Mouse (Mus musculus) urinary bladder, postnatal 0 days (tissue): ENCODE results near the gene Igflr1. TPM values are rescaled to one million over a fixed set of nuclear protein-coding genes. Genes with fewer than 3 reads are reported as not detected.

Source experiments
- microRNA-seq: library from miRNA; unstranded; fragments of <30 nt; microRNA quantifications from one replicate; pipeline ENCODE4, GENCODE M21; 2016
- polyA plus RNA-seq: library from polyadenylated mRNA; unstranded; fragments of >200 nt; fragmentation: Nextera tagmentation; extraction: Ambion mirVana; gene quantifications from 2 replicates; pipeline ENCODE4 v1.2.1, GENCODE M21; 2015

The Igflr1 gene
- polyA plus RNA-seq, result 1.1 and 1.6 TPM in 2 replicates

GRCm38 (mm10) chr7:30564970-30565571 lies at the start of gene Igflr1:
Gene Igflr1 (plus strand): TSS chr7:30565427.

GRCm38 (mm10) chr7:30534633-30535577 lies 30.3 kb upstream of the Igflr1 start, which contains the start of gene Arhgap33:
Gene Arhgap33 (minus strand): TSS chr7:30535060.

DNA sequence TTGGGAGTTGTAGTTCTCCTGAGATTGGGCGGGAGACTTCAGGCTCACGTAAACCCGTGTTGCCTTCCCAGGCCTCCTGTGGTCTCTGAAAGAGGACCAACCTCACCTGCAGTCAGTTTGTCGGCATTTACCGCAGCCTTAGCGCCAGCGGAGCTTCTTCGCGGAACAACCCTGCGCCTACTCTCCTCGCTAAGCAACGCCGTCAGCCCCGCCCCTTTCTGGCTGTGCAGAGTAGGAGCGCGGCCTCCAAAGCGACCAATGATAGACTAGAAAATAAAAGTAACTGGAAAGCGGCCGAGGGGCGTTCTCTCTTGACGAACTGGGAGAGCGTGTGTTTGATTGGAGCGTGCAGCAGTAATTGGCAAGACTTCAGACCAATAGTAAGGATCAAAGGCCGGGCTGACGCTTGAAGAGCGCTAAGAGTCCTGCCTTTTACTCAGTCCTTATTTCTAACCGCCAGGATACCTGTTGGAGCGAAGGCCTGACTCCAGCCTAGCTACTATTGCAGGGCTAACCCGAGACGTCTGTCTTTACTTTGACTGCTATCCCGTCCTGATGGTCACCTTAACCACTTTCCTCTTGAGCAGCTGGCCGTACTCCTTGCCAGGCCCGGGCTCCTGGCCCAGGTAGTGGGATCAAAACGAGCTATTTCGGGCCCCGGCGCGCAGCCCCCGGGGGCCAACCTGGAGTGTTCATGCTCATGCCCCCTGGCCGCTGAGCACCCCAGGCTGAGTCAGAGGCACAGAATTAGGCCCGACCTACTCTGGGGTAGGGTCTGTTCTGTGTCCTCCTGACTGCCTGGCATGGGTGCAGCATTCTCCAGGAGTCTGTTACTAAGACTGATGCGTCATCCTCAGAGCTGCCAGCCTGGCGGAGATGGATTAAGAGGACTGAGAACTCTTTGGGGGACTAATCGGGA lies 12.9 kb upstream of the Igflr1 start, which contains the start of the genes Hspb6 and Proser3:
Gene Hspb6 (plus strand): TSS at position 77 of the 919 bp plus-strand sequence.
Gene Proser3 (minus strand): TSS at position 198 of the 919 bp plus-strand sequence.

GRCm38 (mm10) chr7:30559443-30559954 lies 5.7 kb upstream of the Igflr1 start, which contains the start of gene Lin37:
Gene Lin37 (minus strand): TSS chr7:30559838.

GRCm38 (mm10) chr7:30563117-30563905 lies 1.9 kb upstream of the Igflr1 start, which contains the start of the genes U2af1l4, Gm49396 and Psenen:
Gene U2af1l4 (plus strand): TSS chr7:30563301.
Gene Gm49396 (plus strand): TSS chr7:30563344.
Gene Psenen (minus strand): TSS chr7:30563627.

GRCm38 (mm10) chr7:30588676-30589434 lies 23.6 kb downstream of the Igflr1 start, which contains the start of gene Kmt2b:
Gene Kmt2b (minus strand): TSS chr7:30588726.

DNA sequence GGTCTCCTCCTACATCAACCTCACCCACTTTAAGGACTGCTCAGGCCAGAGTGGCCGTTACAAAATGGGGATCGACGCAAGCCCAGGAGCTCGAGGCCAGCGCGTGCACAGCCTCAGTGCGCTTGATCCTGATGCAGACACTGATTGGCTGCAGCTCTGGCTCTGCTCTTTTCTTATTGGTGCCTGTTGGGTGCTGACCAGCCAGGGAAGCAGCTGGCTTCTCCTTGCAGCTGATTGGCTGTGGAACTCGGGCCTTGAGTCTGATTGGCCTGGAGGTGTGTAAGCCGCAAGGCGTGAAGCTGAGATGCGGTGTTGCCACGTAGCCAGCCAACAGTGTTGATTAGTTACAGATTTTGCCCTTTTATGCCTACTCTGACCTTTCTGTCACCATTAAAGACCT lies 33.6 kb downstream of the Igflr1 start, which contains the start of gene Zbtb32:
Gene Zbtb32 (minus strand): TSS at position 124 of the 400 bp plus-strand sequence.

GRCm38 (mm10) chr7:30612654-30613402 lies 47.6 kb downstream of the Igflr1 start, which contains the start of gene Upk1a:
Gene Upk1a (minus strand): TSS chr7:30612847.

Small RNA genes within 50 kb of the gene (microRNA-seq; reads per million reads assigned to microRNA genes)
- 4.0 reads per million, percentile 6 among the genes with 10 or more reads in this experiment for gene Gm38670
- not detected for gene Mir3569

Other genes with a start within 250 kb of the Igflr1 start
- gene E130208F15Rik, start 243.7 kb upstream of the Igflr1 start, polyA plus RNA-seq, result not detected in 2 replicates
- gene Sdhaf1, start 241.5 kb upstream of the Igflr1 start, polyA plus RNA-seq, result 15.7 and 16.6 TPM in 2 replicates
- gene Lrfn3, start 202.7 kb upstream of the Igflr1 start, polyA plus RNA-seq, result 2.8 and 3.7 TPM in 2 replicates
- gene Tyrobp, start 151.7 kb upstream of the Igflr1 start, polyA plus RNA-seq, result 74.3 and 230 TPM in 2 replicates
- gene Hcst, start 145.6 kb upstream of the Igflr1 start, polyA plus RNA-seq, result 2.4 and 10.2 TPM in 2 replicates
- gene Nfkbid, start 143.7 kb upstream of the Igflr1 start, polyA plus RNA-seq, result 0.84 and 1.4 TPM in 2 replicates
- 8.7 and 9.1 TPM in 2 replicates for gene Aplp1, start 119.9 kb upstream of the Igflr1 start, polyA plus RNA-seq
- not detected in 2 replicates for gene Kirrel2, start 107.7 kb upstream of the Igflr1 start, polyA plus RNA-seq
- 0.12 TPM in 1 of 2 replicates, not detected in the other for gene Nphs1, start 107.1 kb upstream of the Igflr1 start, polyA plus RNA-seq
- gene Prodh2, start 71.8 kb upstream of the Igflr1 start, polyA plus RNA-seq, result 0.21 and 0.36 TPM in 2 replicates
- 2.5 and 2.6 TPM in 2 replicates for gene Arhgap33, start 30.4 kb upstream of the Igflr1 start, polyA plus RNA-seq
- 391 and 404 TPM in 2 replicates for gene Hspb6, start 13.2 kb upstream of the Igflr1 start, polyA plus RNA-seq
- gene Proser3, start 13.1 kb upstream of the Igflr1 start, polyA plus RNA-seq, result 3.2 and 3.9 TPM in 2 replicates
- gene Lin37, start 5.6 kb upstream of the Igflr1 start, polyA plus RNA-seq, result 21.1 and 25.6 TPM in 2 replicates
- 69.5 and 73.2 TPM in 2 replicates for gene U2af1l4, start 2.1 kb upstream of the Igflr1 start, polyA plus RNA-seq
- 2.7 and 2.8 TPM in 2 replicates for gene Gm49396, start 2.1 kb upstream of the Igflr1 start, polyA plus RNA-seq
- 114 and 127 TPM in 2 replicates for gene Psenen, start 1.8 kb upstream of the Igflr1 start, polyA plus RNA-seq
- 4.8 TPM in 2 replicates for gene Kmt2b, start 23.3 kb downstream of the Igflr1 start, polyA plus RNA-seq
- gene Zbtb32, start 33.5 kb downstream of the Igflr1 start, polyA plus RNA-seq, result 2.4 and 3.5 TPM in 2 replicates
- gene Upk1a, start 47.4 kb downstream of the Igflr1 start, polyA plus RNA-seq, result 1,486 and 1,535 TPM in 2 replicates
- 1,042 and 1,083 TPM in 2 replicates for gene Cox6b1, start 60.7 kb downstream of the Igflr1 start, polyA plus RNA-seq
- gene Etv2, start 70.4 kb downstream of the Igflr1 start, polyA plus RNA-seq, result not detected in 2 replicates
- gene Rbm42, start 84.9 kb downstream of the Igflr1 start, polyA plus RNA-seq, result 87.7 and 91.8 TPM in 2 replicates
- 10.3 and 11.1 TPM in 2 replicates for gene Haus5, start 99.6 kb downstream of the Igflr1 start, polyA plus RNA-seq
- gene Pmis2, start 106.2 kb downstream of the Igflr1 start, polyA plus RNA-seq, result not detected in 2 replicates
- 0.39 TPM in 1 of 2 replicates, not detected in the other for gene 2200002J24Rik, start 133.5 kb downstream of the Igflr1 start, polyA plus RNA-seq
- gene Atp4a, start 146.8 kb downstream of the Igflr1 start, polyA plus RNA-seq, result 0.13 and 0.69 TPM in 2 replicates
- 155 and 184 TPM in 2 replicates for gene Tmem147, start 164.1 kb downstream of the Igflr1 start, polyA plus RNA-seq
- gene Gapdhs, start 178.3 kb downstream of the Igflr1 start, polyA plus RNA-seq, result 0.12 TPM in 1 of 2 replicates, not detected in the other
- gene Sbsn, start 186.0 kb downstream of the Igflr1 start, polyA plus RNA-seq, result 13.6 and 17.0 TPM in 2 replicates
- gene Dmkn, start 198.3 kb downstream of the Igflr1 start, polyA plus RNA-seq, result 97.2 and 160 TPM in 2 replicates
- 135 and 161 TPM in 2 replicates for gene Krtdap, start 222.5 kb downstream of the Igflr1 start, polyA plus RNA-seq